In genomic region chr6:58596294-58596653, GRCm38 (mm10) we compare ENCODE assay signal across 8 mouse cellular contexts. TPM values are rescaled to one million over a fixed set of nuclear protein-coding genes. Genes with fewer than 3 reads are reported as not detected.
DNase-seq lines count a peak whose midpoint lies in the region; ATAC-seq and TF ChIP-seq lines count a peak whose summit lies in the region.

No protein-coding gene starts in this region.

- peak overlapping the region; percentile 1; the same call in 1 of the 2 replicates for H3K9ac ChIP-seq in kidney, embryonic 16.5 days (replicated peaks; ENCODE audit: low read length)
- H3K9ac ChIP-seq in lung, embryonic 15.5 days = 0 out of 2 replicates have a peak overlapping the region, but pooled peaks have one; percentile 2

- no peak for DNase-seq in testis, postnatal 14 days (ENCODE audit: low spot score)
- DNase-seq in heart, adult 9 months (ENCODE audit: low spot score in 2 of 2) = peak; percentile 32 to 41
- no peak for DNase-seq in cerebellum, adult 9-11 months

- no peak for TF ChIP-seq POLR2A in testis, adult 2 months (IDR thresholded peaks at IDR 0.05; ENCODE audit: control insufficient read depth, low read depth, low read length)
- TF ChIP-seq POLR2A in cortical plate, adult 2 months (IDR thresholded peaks at IDR 0.05; ENCODE audit: extremely low read depth, insufficient read depth, low read length) = no peak
- no peak for TF ChIP-seq POLR2A in olfactory bulb, adult 2 months (IDR thresholded peaks at IDR 0.05; ENCODE audit: insufficient read depth, low read depth, low read length)

- H3K9me3 ChIP-seq in kidney, embryonic 16.5 days (ENCODE audit: low read length) = 0 out of 2 replicates have a peak, but pooled peaks cover 2% of the 10 kb centered on the region
- H3K9me3 ChIP-seq in lung, embryonic 15.5 days = no peaks in the 10 kb centered on the region

- no peaks in the 10 kb centered on the region for H3K36me3 ChIP-seq in testis, adult 2 months (ENCODE audit: control insufficient read depth, insufficient read depth, low read length)
- no peaks in the 10 kb centered on the region for H3K36me3 ChIP-seq in kidney, embryonic 16.5 days (ENCODE audit: insufficient read depth, low read length)
- no peaks in the 10 kb centered on the region for H3K36me3 ChIP-seq in lung, embryonic 15.5 days

- H3K4me2 ChIP-seq in kidney, embryonic 16.5 days (replicated peaks; ENCODE audit: low read depth, low read length) = peak overlapping the region; percentile 43
- peak overlapping the region; percentile 47 for H3K4me2 ChIP-seq in lung, embryonic 15.5 days

- no peaks in the 10 kb centered on the region for H3K4me1 ChIP-seq in testis, adult 2 months (ENCODE audit: control insufficient read depth, insufficient read depth, low read length)
- no peaks in the 10 kb centered on the region for H3K4me1 ChIP-seq in cortical plate, adult 2 months (ENCODE audit: control insufficient read depth, insufficient read depth, low read length)
- peaks cover 5% of the 10 kb centered on the region; the same call in 1 of the 2 replicates for H3K4me1 ChIP-seq in kidney, embryonic 16.5 days (ENCODE audit: insufficient read depth, low read length)
- H3K4me1 ChIP-seq in lung, embryonic 15.5 days = no peaks in the 10 kb centered on the region
- no peaks in the 10 kb centered on the region for H3K4me1 ChIP-seq in olfactory bulb, adult 2 months (ENCODE audit: control insufficient read depth, insufficient read depth, low read length)

- H3K27me3 ChIP-seq in testis, adult 2 months (ENCODE audit: control insufficient read depth, insufficient read depth, low read length) = no peaks in the 10 kb centered on the region
- H3K27me3 ChIP-seq in kidney, embryonic 16.5 days (ENCODE audit: insufficient read depth, low read length) = no peaks in the 10 kb centered on the region
- no peaks in the 10 kb centered on the region for H3K27me3 ChIP-seq in lung, embryonic 15.5 days

- peak; percentile 86 for ATAC-seq in kidney, embryonic 16.5 days (ENCODE audit: low FRiP score, low TSS enrichment)
- ATAC-seq in lung, embryonic 15.5 days (ENCODE audit: borderline replicate concordance, extremely low read depth, low FRiP score, low TSS enrichment) = peak; percentile 81; the same call in 1 of the 2 replicates

- no peak overlapping the region for H3K27ac ChIP-seq in testis, adult 2 months (ENCODE audit: control insufficient read depth, insufficient read depth, low read depth, low read length)
- peak overlapping the region; percentile 41 for H3K27ac ChIP-seq in cortical plate, adult 2 months (ENCODE audit: insufficient read depth, low read length)
- peak overlapping the region; percentile 37 for H3K27ac ChIP-seq in kidney, embryonic 16.5 days (ENCODE audit: low read length)
- H3K27ac ChIP-seq in lung, embryonic 15.5 days = peak overlapping the region; percentile 74
- peak overlapping the region; percentile 77 for H3K27ac ChIP-seq in olfactory bulb, adult 2 months (ENCODE audit: insufficient read depth, low read depth, low read length)

- TF ChIP-seq CTCF in testis, adult 2 months (IDR thresholded peaks at IDR 0.05; ENCODE audit: control insufficient read depth, insufficient read depth, insufficient replicate concordance, low read depth, low read length) = no peak
- no peak for TF ChIP-seq CTCF in cortical plate, adult 2 months (IDR thresholded peaks at IDR 0.05; ENCODE audit: extremely low read depth, insufficient read depth, low read length)
- TF ChIP-seq CTCF in olfactory bulb, adult 2 months (IDR thresholded peaks at IDR 0.05; ENCODE audit: insufficient read depth, low read depth, low read length) = no peak

- H3K4me3 ChIP-seq in testis, adult 2 months (ENCODE audit: control insufficient read depth, low read depth, low read length) = peak overlapping the region; percentile 40
- H3K4me3 ChIP-seq in cortical plate, adult 2 months (ENCODE audit: insufficient read depth, low read length) = peak overlapping the region; percentile 39
- H3K4me3 ChIP-seq in kidney, embryonic 16.5 days (ENCODE audit: low read length) = peak overlapping the region; percentile 25
- peak overlapping the region; percentile 31 for H3K4me3 ChIP-seq in lung, embryonic 15.5 days
- H3K4me3 ChIP-seq in olfactory bulb, adult 2 months (ENCODE audit: insufficient read depth, low read depth, low read length) = peak overlapping the region; percentile 48

- WGBS in kidney, embryonic 16.5 days = 15% methylated on average over 16 of the region's 16 CpGs
- WGBS in lung, embryonic 15.5 days = 17% methylated on average over 16 of the region's 16 CpGs
- 20% methylated on average over 16 of the region's 16 CpGs for WGBS in olfactory bulb, adult 2 months

RNA-seq across cellular contexts. Expression of gene Abcg2, which starts 12.0 kb away (rescaled TPM):
- polyA plus RNA-seq in testis, adult 2 months (2012; rRNA removed) = 17.1 and 20.5 TPM in 2 replicates
- 20.8 and 25.6 TPM in 2 replicates for polyA plus RNA-seq in cortical plate, adult 2 months (2012; rRNA removed)
- polyA plus RNA-seq in kidney, embryonic 16.5 days (2015; fragmentation: Nextera tagmentation; extraction: Ambion mirVana) = 117 and 124 TPM in 2 replicates
- 56.9 and 57.4 TPM in 2 replicates for polyA plus RNA-seq in lung, embryonic 15.5 days (2015; fragmentation: Nextera tagmentation; extraction: Ambion mirVana)
- polyA plus RNA-seq in olfactory bulb, adult 2 months (2012; ENCODE audit: insufficient read depth, insufficient read length, low replicate concordance, missing spikeins) = not detected in 2 replicates

Comparison
In these comparisons a context has a peak if more than half of its experiments do, and no peak if none do; other contexts are left out.
1. DNase-seq: peak in heart, adult 9 months (2 of 2); none in testis, postnatal 14 days (single experiment) and cerebellum, adult 9-11 months (single experiment).
2. RNA of gene Abcg2, which starts 12.0 kb away (polyA plus RNA-seq): 117 to 124 TPM in kidney, embryonic 16.5 days, 56.9 to 57.4 TPM in lung, embryonic 15.5 days, 20.8 to 25.6 TPM in cortical plate, adult 2 months and 17.1 to 20.5 TPM in testis, adult 2 months; not detected in olfactory bulb, adult 2 months; every median in the first group is over 10 times any median in the second.
3. Peak in every context shown above with its lines, with median percentiles within 50 percentile points of each other: H3K4me3 ChIP-seq.